Comparison of ENCODE assay signal across 35 mouse cellular contexts in the genomic region with DNA sequence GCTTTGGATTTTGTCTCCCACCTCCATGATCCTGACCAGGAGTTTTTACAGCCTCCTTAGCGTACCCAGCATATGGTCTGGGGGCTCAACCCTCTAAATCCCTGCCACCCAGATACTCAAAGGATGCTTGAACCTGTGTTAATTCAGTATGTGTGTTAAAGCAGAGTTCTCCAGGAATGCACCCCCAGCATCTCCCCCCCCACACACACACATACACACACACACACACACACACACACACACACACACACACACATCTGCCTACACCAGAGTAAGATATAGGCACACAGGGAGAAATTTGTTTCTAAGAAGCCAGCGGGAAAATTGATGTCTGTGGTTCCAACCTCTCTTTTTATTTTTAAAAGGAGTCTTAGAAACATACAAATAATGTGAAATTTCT. TPM values are rescaled to one million over a fixed set of nuclear protein-coding genes. Genes with fewer than 3 reads are reported as not detected.
A peak's percentile ranks its signal among the peaks of the same experiment; 100 is the strongest.
DNase-seq lines count a peak whose midpoint lies in the region; ATAC-seq lines count a peak whose summit lies in the region.
"Had no signal": no experiment of that assay in that cellular context is flagged by ENCODE, and none has a peak within 500 bp of the region (broad histone marks: within the 10 kb centered on the region; RNA-seq: fewer than 3 reads in every experiment).

No protein-coding gene starts in this region.

- H3K36me3 ChIP-seq in forebrain, embryonic 11.5 days (ENCODE audit: control insufficient read depth, insufficient read depth, low read length), result no peaks in the 10 kb centered on the region
- H3K36me3 ChIP-seq in forebrain, embryonic 15.5 days, result no peaks in the 10 kb centered on the region
- no peaks in the 10 kb centered on the region for H3K36me3 ChIP-seq in midbrain, embryonic 11.5 days (ENCODE audit: control insufficient read depth, insufficient read depth, low read length)
- no peaks in the 10 kb centered on the region for H3K36me3 ChIP-seq in midbrain, embryonic 16.5 days (ENCODE audit: control insufficient read depth, insufficient read depth, low read length)
- H3K36me3 ChIP-seq: embryonic facial prominence, embryonic 13.5 days; hindbrain, embryonic 12.5 days; limb, embryonic 10.5 days; limb, embryonic 15.5 days; liver, embryonic 13.5 days; midbrain, embryonic 13.5 days had no signal

- no peak overlapping the region for H3K4me3 ChIP-seq in forebrain, embryonic 11.5 days (ENCODE audit: low read depth, low read length)
- H3K4me3 ChIP-seq in forebrain, embryonic 15.5 days, result no peak overlapping the region
- no peak overlapping the region for H3K4me3 ChIP-seq in midbrain, embryonic 11.5 days (ENCODE audit: low read depth, low read length)
- H3K4me3 ChIP-seq in midbrain, embryonic 16.5 days (ENCODE audit: low read depth, low read length), result no peak overlapping the region
- H3K4me3 ChIP-seq: embryonic facial prominence, embryonic 13.5 days; hindbrain, embryonic 12.5 days; limb, embryonic 10.5 days; limb, embryonic 15.5 days; liver, embryonic 13.5 days; midbrain, embryonic 13.5 days had no signal

- no peak for ATAC-seq in forebrain, embryonic 11.5 days (replicated peaks; ENCODE audit: low FRiP score)
- ATAC-seq in forebrain, embryonic 15.5 days (replicated peaks), result no peak
- ATAC-seq in midbrain, embryonic 11.5 days (ENCODE audit: low FRiP score), result no peak
- no peak for ATAC-seq in midbrain, embryonic 16.5 days
- ATAC-seq: intestine, postnatal 0 days; lung, postnatal 0 days; midbrain, embryonic 13.5 days; Patski had no signal

- peak; percentile 50 for DNase-seq in forebrain, embryonic 11.5 days (ENCODE audit: low spot score)
- DNase-seq in midbrain, embryonic 11.5 days (ENCODE audit: low spot score, missing footprints), result peak; percentile 92
- DNase-seq in embryo, embryonic 9.5 days (ENCODE audit: extremely low spot score), result peak; percentile 25
- peak; percentile 37 for DNase-seq in retina, embryonic 14.5 days (ENCODE audit: low spot score)
- no peak for DNase-seq in left cerebral cortex, adult 9 months (ENCODE audit: low spot score in 2 of 2)
- DNase-seq in gastrocnemius, adult 18-20 months (ENCODE audit: low spot score), result no peak
- DNase-seq: adrenal gland, postnatal 10 days; cerebellum, adult 11-12 months; cerebellum, adult 9-11 months; gastrocnemius, postnatal 36 days; heart, postnatal 14 days; kidney, adult 9 months; kidney, postnatal 10 days; layer of hippocampus, postnatal 36 days; liver, embryonic 13.5 days; lung, adult 18-20 months; lung, postnatal 4 days had no signal

- H3K4me1 ChIP-seq in forebrain, embryonic 11.5 days (replicated peaks; ENCODE audit: control insufficient read depth, insufficient read depth, low read length), result peaks cover 6% of the 10 kb centered on the region; the same call in 1 of the 2 replicates
- peaks cover 13% of the 10 kb centered on the region for H3K4me1 ChIP-seq in forebrain, embryonic 15.5 days
- H3K4me1 ChIP-seq in midbrain, embryonic 11.5 days (ENCODE audit: control insufficient read depth, insufficient read depth, low read length), result 0 out of 2 replicates have a peak, but pooled peaks cover 4% of the 10 kb centered on the region
- peaks cover 2% of the 10 kb centered on the region; the same call in 1 of the 2 replicates for H3K4me1 ChIP-seq in midbrain, embryonic 16.5 days (ENCODE audit: control insufficient read depth, insufficient read depth, low read length)

- no peak overlapping the region for H3K4me2 ChIP-seq in forebrain, embryonic 11.5 days (ENCODE audit: low read depth, low read length, severe bottlenecking)
- no peak overlapping the region for H3K4me2 ChIP-seq in forebrain, embryonic 15.5 days (replicated peaks)
- H3K4me2 ChIP-seq in midbrain, embryonic 11.5 days, result no peak overlapping the region
- H3K4me2 ChIP-seq in midbrain, embryonic 16.5 days (ENCODE audit: low read length), result no peak overlapping the region
- H3K4me2 ChIP-seq: embryonic facial prominence, embryonic 13.5 days; hindbrain, embryonic 12.5 days; limb, embryonic 15.5 days; liver, embryonic 13.5 days; midbrain, embryonic 13.5 days had no signal

- peaks cover 81% of the 10 kb centered on the region for H3K27me3 ChIP-seq in forebrain, embryonic 11.5 days (ENCODE audit: control insufficient read depth, insufficient read depth, low read length)
- H3K27me3 ChIP-seq in forebrain, embryonic 15.5 days, result peaks cover 75% of the 10 kb centered on the region
- H3K27me3 ChIP-seq in midbrain, embryonic 11.5 days (ENCODE audit: control insufficient read depth, insufficient read depth, low read length), result peaks cover 91% of the 10 kb centered on the region
- peaks cover 61% of the 10 kb centered on the region for H3K27me3 ChIP-seq in midbrain, embryonic 16.5 days (ENCODE audit: control insufficient read depth, insufficient read depth, low read depth, low read length)

- H3K9me3 ChIP-seq in forebrain, embryonic 11.5 days (ENCODE audit: control insufficient read depth, low read length), result no peaks in the 10 kb centered on the region
- no peaks in the 10 kb centered on the region for H3K9me3 ChIP-seq in forebrain, embryonic 15.5 days
- no peaks in the 10 kb centered on the region for H3K9me3 ChIP-seq in midbrain, embryonic 11.5 days (ENCODE audit: control insufficient read depth, low read length)
- no peaks in the 10 kb centered on the region for H3K9me3 ChIP-seq in midbrain, embryonic 16.5 days (replicated peaks; ENCODE audit: control insufficient read depth, low read length, poor library complexity, severe bottlenecking)
- H3K9me3 ChIP-seq: embryonic facial prominence, embryonic 13.5 days; hindbrain, embryonic 12.5 days; limb, embryonic 10.5 days; limb, embryonic 15.5 days; liver, embryonic 13.5 days; midbrain, embryonic 13.5 days had no signal

- no peak overlapping the region for H3K27ac ChIP-seq in forebrain, embryonic 11.5 days (ENCODE audit: low read depth, low read length)
- no peak overlapping the region for H3K27ac ChIP-seq in forebrain, embryonic 15.5 days (replicated peaks)
- no peak overlapping the region for H3K27ac ChIP-seq in midbrain, embryonic 11.5 days (ENCODE audit: low read depth, low read length)
- H3K27ac ChIP-seq in midbrain, embryonic 16.5 days (ENCODE audit: low read length), result no peak overlapping the region
- H3K27ac ChIP-seq: embryonic facial prominence, embryonic 13.5 days; hindbrain, embryonic 12.5 days; limb, embryonic 10.5 days; limb, embryonic 15.5 days; liver, embryonic 13.5 days; midbrain, embryonic 13.5 days had no signal

- 4% methylated on average over 2 of the region's 2 CpGs for WGBS in forebrain, embryonic 11.5 days
- WGBS in forebrain, embryonic 15.5 days, result 21% methylated on average over 2 of the region's 2 CpGs
- 15% methylated on average over 2 of the region's 2 CpGs for WGBS in midbrain, embryonic 11.5 days
- 0% methylated on average over 2 of the region's 2 CpGs for WGBS in midbrain, embryonic 16.5 days

- no peak overlapping the region; the same call in 1 of the 2 replicates for H3K9ac ChIP-seq in forebrain, embryonic 11.5 days (ENCODE audit: low read length)
- H3K9ac ChIP-seq in forebrain, embryonic 15.5 days (replicated peaks), result no peak overlapping the region
- no peak overlapping the region for H3K9ac ChIP-seq in midbrain, embryonic 11.5 days (ENCODE audit: low read length)
- no peak overlapping the region for H3K9ac ChIP-seq in midbrain, embryonic 16.5 days (ENCODE audit: low read depth, low read length)
- H3K9ac ChIP-seq: embryonic facial prominence, embryonic 13.5 days; hindbrain, embryonic 12.5 days; limb, embryonic 15.5 days; liver, embryonic 13.5 days; midbrain, embryonic 13.5 days had no signal

RNA-seq across cellular contexts. Expression of gene Vax1, which starts 22.6 kb away (rescaled TPM):
- 5.8 and 6.0 TPM in 2 replicates for polyA plus RNA-seq in forebrain, embryonic 11.5 days (2014; fragmentation: Nextera tagmentation; extraction: Ambion mirVana)
- 5.0 and 5.5 TPM in 2 replicates for polyA plus RNA-seq in forebrain, embryonic 15.5 days (2015; fragmentation: Nextera tagmentation; extraction: Ambion mirVana)
- polyA plus RNA-seq in midbrain, embryonic 11.5 days (2014; fragmentation: Nextera tagmentation; extraction: Ambion mirVana), result 0.18 and 0.65 TPM in 2 replicates
- 0.36 and 0.41 TPM in 2 replicates for polyA plus RNA-seq in midbrain, embryonic 16.5 days (2015; fragmentation: Nextera tagmentation; extraction: Ambion mirVana)
- total RNA-seq in gastrocnemius, adult 18-20 months (2021), result not detected
- total RNA-seq: adrenal gland, postnatal 10 days; gastrocnemius, postnatal 36 days; heart, adult 8-10 months; heart, postnatal 14 days; MEL; monocyte, adult 5-6 weeks; neutrophil, adult 5-6 weeks had no signal
- polyA plus RNA-seq: embryonic facial prominence, embryonic 13.5 days; heart, embryonic 14.5 days; hindbrain, embryonic 12.5 days; intestine, postnatal 0 days; large intestine, adult 2 months; limb, embryonic 10.5 days; limb, embryonic 15.5 days; liver, embryonic 13.5 days; lung, postnatal 0 days; Patski; urinary bladder, adult 2 months had no signal

RNA-seq across cellular contexts. Expression of gene Kcnk18, which starts 26.5 kb away (rescaled TPM):
- polyA plus RNA-seq in forebrain, embryonic 11.5 days (2014; fragmentation: Nextera tagmentation; extraction: Ambion mirVana), result not detected in 2 replicates
- not detected in 2 replicates for polyA plus RNA-seq in forebrain, embryonic 15.5 days (2015; fragmentation: Nextera tagmentation; extraction: Ambion mirVana)
- polyA plus RNA-seq in midbrain, embryonic 11.5 days (2014; fragmentation: Nextera tagmentation; extraction: Ambion mirVana), result not detected in 2 replicates
- 0.07 TPM in 1 of 2 replicates, not detected in the other for polyA plus RNA-seq in midbrain, embryonic 16.5 days (2015; fragmentation: Nextera tagmentation; extraction: Ambion mirVana)
- total RNA-seq in gastrocnemius, adult 18-20 months (2021), result not detected
- total RNA-seq: adrenal gland, postnatal 10 days; gastrocnemius, postnatal 36 days; heart, adult 8-10 months; heart, postnatal 14 days; layer of hippocampus, postnatal 36 days; left cerebral cortex, postnatal 10 days; MEL; monocyte, adult 5-6 weeks; neutrophil, adult 5-6 weeks had no signal
- polyA plus RNA-seq: embryonic facial prominence, embryonic 13.5 days; heart, embryonic 14.5 days; hindbrain, embryonic 12.5 days; intestine, postnatal 0 days; large intestine, adult 2 months; limb, embryonic 10.5 days; limb, embryonic 15.5 days; liver, embryonic 13.5 days; lung, postnatal 0 days; midbrain, embryonic 13.5 days; Patski; urinary bladder, adult 2 months had no signal

Comparison
In these comparisons a context has a peak if more than half of its experiments do, and no peak if none do; other contexts are left out.
1. DNase-seq: peak in forebrain, embryonic 11.5 days (single experiment), midbrain, embryonic 11.5 days (single experiment), embryo, embryonic 9.5 days (single experiment) and retina, embryonic 14.5 days (single experiment); none in left cerebral cortex, adult 9 months (0 of 2) and gastrocnemius, adult 18-20 months (single experiment).